Mouse (Mus musculus): ENCODE data around the gene Zranb1. TPM values are rescaled to one million over a fixed set of nuclear protein-coding genes. Genes with fewer than 3 reads are reported as not detected.

Gene Zranb1
- polyA plus RNA-seq, 1 experiment from 2014 or later, result 32.6 TPM

- Histone ChIP-seq H3K9ac (no peak overlapping the region), H3K27me3 (ENCODE audit: control insufficient read depth, insufficient read depth, low read length) (no peaks in the 10 kb centered on the region), H3K4me1 (replicated peaks; ENCODE audit: control insufficient read depth, insufficient read depth, low read length) (no peaks in the 10 kb centered on the region), H3K36me3 (replicated peaks; ENCODE audit: control insufficient read depth, insufficient read depth) (peaks cover 65% of the 10 kb centered on the region), H3K4me3 (replicated peaks; ENCODE audit: low read length) (no peak overlapping the region), H3K27ac (no peak overlapping the region), H3K9me3 (ENCODE audit: control insufficient read depth, low read length) (no peaks in the 10 kb centered on the region), H3K4me2 (replicated peaks) (no peak overlapping the region)
- ATAC-seq (ENCODE audit: low FRiP score) (no peak), DNase-seq (ENCODE audit: low spot score) (no peak)
- WGBS, result 95% methylated on average over 14 of the region's 14 CpGs
These were observed 60.4 kb downstream of the Zranb1 start for GRCm38 (mm10) chr7:132991240-132991900.

- DNase-seq (ENCODE audit: low spot score) (no peak), ATAC-seq (ENCODE audit: low FRiP score) (no peak)
- H3K4me3 ChIP-seq (replicated peaks; ENCODE audit: low read length), result no peak overlapping the region
- H3K4me1 ChIP-seq (replicated peaks; ENCODE audit: control insufficient read depth, insufficient read depth, low read length), result no peaks in the 10 kb centered on the region
- H3K27me3 ChIP-seq (ENCODE audit: control insufficient read depth, insufficient read depth, low read length), result no peaks in the 10 kb centered on the region
- peaks cover 72% of the 10 kb centered on the region for H3K36me3 ChIP-seq (replicated peaks; ENCODE audit: control insufficient read depth, insufficient read depth)
- H3K9ac ChIP-seq, result no peak overlapping the region
- no peak overlapping the region for H3K27ac ChIP-seq
- WGBS, result 88% methylated on average over 9 of the region's 9 CpGs
- H3K4me2 ChIP-seq (replicated peaks), result no peak overlapping the region
- H3K9me3 ChIP-seq (ENCODE audit: control insufficient read depth, low read length), result no peaks in the 10 kb centered on the region
These were observed 62.1 kb downstream of the Zranb1 start for GRCm38 (mm10) chr7:132992967-132993615.

- Histone ChIP-seq H3K27ac (0 out of 2 replicates have a peak overlapping the region, but pooled peaks have one; percentile 38), H3K4me1 (replicated peaks; ENCODE audit: control insufficient read depth, insufficient read depth, low read length) (no peaks in the 10 kb centered on the region), H3K4me3 (replicated peaks; ENCODE audit: low read length) (no peak overlapping the region), H3K36me3 (replicated peaks; ENCODE audit: control insufficient read depth, insufficient read depth) (peaks cover 72% of the 10 kb centered on the region), H3K9ac (no peak overlapping the region), H3K27me3 (ENCODE audit: control insufficient read depth, insufficient read depth, low read length) (no peaks in the 10 kb centered on the region), H3K9me3 (ENCODE audit: control insufficient read depth, low read length) (no peaks in the 10 kb centered on the region), H3K4me2 (replicated peaks) (no peak overlapping the region)
- ATAC-seq (ENCODE audit: low FRiP score) (no peak), DNase-seq (ENCODE audit: low spot score) (no peak)
- WGBS, result 86% methylated on average over 8 of the region's 8 CpGs
These were observed 63.2 kb downstream of the Zranb1 start for GRCm38 (mm10) chr7:132994120-132994519.

GRCm38 (mm10) chr7:132994628-132995191 lies 63.8 kb downstream of the Zranb1 start:
- ATAC-seq (ENCODE audit: low FRiP score), result 0 out of 2 replicates have a peak, but pooled peaks have one; percentile 29
- Histone ChIP-seq H3K9ac (no peak overlapping the region), H3K4me1 (replicated peaks; ENCODE audit: control insufficient read depth, insufficient read depth, low read length) (no peaks in the 10 kb centered on the region), H3K27me3 (ENCODE audit: control insufficient read depth, insufficient read depth, low read length) (no peaks in the 10 kb centered on the region), H3K36me3 (replicated peaks; ENCODE audit: control insufficient read depth, insufficient read depth) (peaks cover 67% of the 10 kb centered on the region), H3K4me3 (replicated peaks; ENCODE audit: low read length) (no peak overlapping the region), H3K9me3 (ENCODE audit: control insufficient read depth, low read length) (no peaks in the 10 kb centered on the region), H3K4me2 (replicated peaks) (no peak overlapping the region), H3K27ac (peak overlapping the region; percentile 29; the same call in 1 of the 2 replicates)
- no peak for DNase-seq (ENCODE audit: low spot score)
- 47% methylated on average over 6 of the region's 6 CpGs for WGBS

- 91% methylated on average over 5 of the region's 5 CpGs for WGBS
- Histone ChIP-seq H3K9ac (no peak overlapping the region), H3K36me3 (replicated peaks; ENCODE audit: control insufficient read depth, insufficient read depth) (peaks cover 50% of the 10 kb centered on the region), H3K9me3 (ENCODE audit: control insufficient read depth, low read length) (no peaks in the 10 kb centered on the region), H3K27me3 (ENCODE audit: control insufficient read depth, insufficient read depth, low read length) (no peaks in the 10 kb centered on the region), H3K4me2 (replicated peaks) (no peak overlapping the region), H3K4me1 (replicated peaks; ENCODE audit: control insufficient read depth, insufficient read depth, low read length) (no peaks in the 10 kb centered on the region), H3K27ac (no peak overlapping the region), H3K4me3 (replicated peaks; ENCODE audit: low read length) (no peak overlapping the region)
- DNase-seq (ENCODE audit: low spot score) (peak; percentile 27), ATAC-seq (ENCODE audit: low FRiP score) (no peak)
These were observed 65.4 kb downstream of the Zranb1 start for GRCm38 (mm10) chr7:132996391-132996790.

- no peak overlapping the region for H3K9ac ChIP-seq
- no peaks in the 10 kb centered on the region for H3K9me3 ChIP-seq (ENCODE audit: control insufficient read depth, low read length)
- H3K27ac ChIP-seq, result no peak overlapping the region
- peaks cover 9% of the 10 kb centered on the region; the same call in 1 of the 2 replicates for H3K4me1 ChIP-seq (replicated peaks; ENCODE audit: control insufficient read depth, insufficient read depth, low read length)
- 95% methylated on average over 12 of the region's 12 CpGs for WGBS
- no peak overlapping the region for H3K4me3 ChIP-seq (replicated peaks; ENCODE audit: low read length)
- H3K4me2 ChIP-seq (replicated peaks), result no peak overlapping the region
- no peak for DNase-seq (ENCODE audit: low spot score)
- peaks cover 44% of the 10 kb centered on the region for H3K36me3 ChIP-seq (replicated peaks; ENCODE audit: control insufficient read depth, insufficient read depth)
- no peak for ATAC-seq (ENCODE audit: low FRiP score)
- H3K27me3 ChIP-seq (ENCODE audit: control insufficient read depth, insufficient read depth, low read length), result no peaks in the 10 kb centered on the region
These were observed 67.7 kb downstream of the Zranb1 start for GRCm38 (mm10) chr7:132998639-132999038.

- ATAC-seq (ENCODE audit: low FRiP score) (no peak), DNase-seq (ENCODE audit: low spot score) (no peak)
- H3K4me2 ChIP-seq (replicated peaks), result no peak overlapping the region
- WGBS, result 97% methylated on average over 11 of the region's 11 CpGs
- no peak overlapping the region for H3K9ac ChIP-seq
- peaks cover 9% of the 10 kb centered on the region; the same call in 1 of the 2 replicates for H3K4me1 ChIP-seq (replicated peaks; ENCODE audit: control insufficient read depth, insufficient read depth, low read length)
- H3K4me3 ChIP-seq (replicated peaks; ENCODE audit: low read length), result no peak overlapping the region
- H3K27me3 ChIP-seq (ENCODE audit: control insufficient read depth, insufficient read depth, low read length), result no peaks in the 10 kb centered on the region
- no peaks in the 10 kb centered on the region for H3K9me3 ChIP-seq (ENCODE audit: control insufficient read depth, low read length)
- H3K27ac ChIP-seq, result no peak overlapping the region
- H3K36me3 ChIP-seq (replicated peaks; ENCODE audit: control insufficient read depth, insufficient read depth), result peaks cover 44% of the 10 kb centered on the region
These were observed 68.1 kb downstream of the Zranb1 start for GRCm38 (mm10) chr7:132999061-132999460.

- Histone ChIP-seq H3K4me1 (replicated peaks; ENCODE audit: control insufficient read depth, insufficient read depth, low read length) (peaks cover 9% of the 10 kb centered on the region; the same call in 1 of the 2 replicates), H3K4me3 (replicated peaks; ENCODE audit: low read length) (no peak overlapping the region), H3K27me3 (ENCODE audit: control insufficient read depth, insufficient read depth, low read length) (no peaks in the 10 kb centered on the region), H3K27ac (no peak overlapping the region), H3K4me2 (replicated peaks) (no peak overlapping the region), H3K9me3 (ENCODE audit: control insufficient read depth, low read length) (no peaks in the 10 kb centered on the region), H3K36me3 (replicated peaks; ENCODE audit: control insufficient read depth, insufficient read depth) (peaks cover 28% of the 10 kb centered on the region), H3K9ac (no peak overlapping the region)
- WGBS, result 88% methylated on average over 3 of the region's 3 CpGs
- ATAC-seq (ENCODE audit: low FRiP score) (no peak), DNase-seq (ENCODE audit: low spot score) (no peak)
These were observed 70.4 kb downstream of the Zranb1 start for GRCm38 (mm10) chr7:133001388-133001787.

GRCm38 (mm10) chr7:133002271-133002670 lies 71.3 kb downstream of the Zranb1 start:
- DNase-seq (ENCODE audit: low spot score), result no peak
- H3K4me3 ChIP-seq (replicated peaks; ENCODE audit: low read length), result no peak overlapping the region
- no peaks in the 10 kb centered on the region for H3K9me3 ChIP-seq (ENCODE audit: control insufficient read depth, low read length)
- no peak overlapping the region for H3K9ac ChIP-seq
- H3K36me3 ChIP-seq (replicated peaks; ENCODE audit: control insufficient read depth, insufficient read depth), result peaks cover 20% of the 10 kb centered on the region
- ATAC-seq (ENCODE audit: low FRiP score), result no peak
- H3K4me2 ChIP-seq (replicated peaks), result no peak overlapping the region
- H3K4me1 ChIP-seq (replicated peaks; ENCODE audit: control insufficient read depth, insufficient read depth, low read length), result peaks cover 9% of the 10 kb centered on the region; the same call in 1 of the 2 replicates
- WGBS, result 72% methylated on average over 6 of the region's 6 CpGs
- no peaks in the 10 kb centered on the region for H3K27me3 ChIP-seq (ENCODE audit: control insufficient read depth, insufficient read depth, low read length)
- no peak overlapping the region for H3K27ac ChIP-seq

All from hindbrain, embryonic 14.5 days (tissue).